Mouse (Mus musculus) liver, embryonic 14.5 days (tissue): ENCODE data around the gene Gm10974. TPM values are rescaled to one million over a fixed set of nuclear protein-coding genes. Genes with fewer than 3 reads are reported as not detected.

Experiments
- ATAC-seq: fragments of 200-750 bp; cut with Nextera tagmentation; 2 replicates; pipeline ENCODE4 v1.8.0; 2017; ENCODE audit warnings: moderate number of reproducible peaks, mild to moderate bottlenecking, moderate library complexity; ENCODE audit not compliant: insufficient read depth
- DNase-seq, 3 experiments: peaks; one replicate each; pipeline ENCODE4 v3.0.0-alpha.2; 2012 to 2013; ENCODE audit warnings: low read depth in 3 of 3, low spot score in 3 of 3
- H3K27ac ChIP-seq: fragments of 300-500 bp; sonication (generic); 2 replicates; pipeline ENCODE4 v1.5.1; 2014; ENCODE audit warnings: moderate library complexity, mild to moderate bottlenecking, control low read depth, inconsistent platforms
- H3K27me3 ChIP-seq: fragments of 300-500 bp; sonication (generic); 2 replicates; pipeline ENCODE4 v1.6.1; 2014; ENCODE audit warnings: mild to moderate bottlenecking, low read length, moderate library complexity; ENCODE audit not compliant: control insufficient read depth, insufficient read depth
- H3K36me3 ChIP-seq: fragments of 300-500 bp; sonication (generic); replicated peaks from 2 replicates; pipeline ENCODE4 v1.6.1; 2014; ENCODE audit warnings: low read depth; ENCODE audit not compliant: control insufficient read depth, insufficient read depth
- H3K4me1 ChIP-seq, 2 experiments: fragments of 200-500 bp in 1 of 2; fragments of 300-500 bp in 1 of 2; sonication (generic) in 1 of 2; replicated peaks; 2 replicates each; pipeline ENCODE4 v1.6.1; 2012 to 2014; ENCODE audit warnings: antibody characterized with exemption in 1 of 2, inconsistent platforms in 1 of 2, low read length in 1 of 2; ENCODE audit not compliant: control insufficient read depth in 2 of 2, insufficient read depth in 2 of 2
- H3K4me2 ChIP-seq: fragments of 300-500 bp; sonication (generic); 2 replicates; pipeline ENCODE4 v1.6.1; 2014; ENCODE audit warnings: low read depth, mild to moderate bottlenecking, control low read depth, moderate library complexity
- H3K4me3 ChIP-seq, 2 experiments: fragments of 200-500 bp in 1 of 2; fragments of 300-500 bp in 1 of 2; sonication (generic) in 1 of 2; 2 replicates each; pipeline ENCODE4 v1.5.1; 2012 to 2014; ENCODE audit warnings: low read depth in 2 of 2, low read length in 2 of 2, mild to moderate bottlenecking in 2 of 2, control low read depth in 1 of 2, inconsistent platforms in 1 of 2, moderate library complexity in 1 of 2; ENCODE audit not compliant: insufficient read depth in 1 of 2
- H3K9ac ChIP-seq: fragments of 300-500 bp; sonication (generic); replicated peaks from 2 replicates; pipeline ENCODE4 v1.6.1; 2014; ENCODE audit warnings: mild to moderate bottlenecking, control low read depth, moderate library complexity
- H3K9me3 ChIP-seq: fragments of 300-500 bp; sonication (generic); 2 replicates; pipeline ENCODE4 v1.6.1; 2016; ENCODE audit warnings: low read length, mixed read lengths; ENCODE audit not compliant: control insufficient read depth
- CTCF ChIP-seq: IDR thresholded peaks from 2 replicates; pipeline ENCODE4 v1.5.1; 2016; ENCODE audit warnings: antibody characterized with exemption, low read depth, control low read depth
- EP300 ChIP-seq: IDR thresholded peaks from 2 replicates; pipeline ENCODE4 v1.6.1; 2016; ENCODE audit warnings: antibody characterized with exemption, low read depth
- WGBS: fragments of 180-500 bp; shearing (Covaris S2); extraction: QIAGEN DNeasy Blood & Tissue Kit; methylation state at CpG from one replicate; pipeline ENCODE4 v1.1.7; 2014; ENCODE audit not compliant: insufficient replicate concordance; 5-methylcytosine and 5-hydroxymethylcytosine counted together
- polyA plus RNA-seq, 2 experiments: library from polyadenylated mRNA; depleted of rRNA in 1 of 2; stranded (reverse) in 1 of 2; unstranded in 1 of 2; fragments of >200 nt; fragmentation: Nextera tagmentation in 1 of 2; extraction: Ambion mirVana in 1 of 2; gene quantifications; 2 replicates each; pipeline versions ENCODE4 v1.2.1 to v1.2.3; 2012 to 2014

The Gm10974 gene
- polyA plus RNA-seq, 2 experiments: not detected

DNA sequence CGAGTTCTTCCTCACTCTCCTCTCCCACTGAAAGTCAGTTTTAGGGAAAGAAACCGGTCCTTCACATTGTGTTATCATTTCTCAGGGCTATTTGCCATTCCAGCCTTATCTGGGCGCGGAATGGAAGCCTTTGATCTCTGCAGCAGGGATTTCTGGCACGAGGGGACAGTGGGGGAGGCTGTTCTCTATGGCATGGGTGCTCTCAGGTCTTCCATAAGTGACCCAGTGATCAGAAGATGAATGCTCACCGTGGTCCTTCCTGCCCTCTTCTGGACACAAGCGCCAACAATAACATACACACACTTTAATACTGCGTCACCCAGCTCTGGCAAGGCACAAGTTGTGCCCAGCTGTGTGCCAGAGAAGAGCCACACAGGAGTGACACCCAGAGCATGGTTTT lies 41.3 kb downstream of the Gm10974 start:
- WGBS: 56% methylated on average over 8 of the region's 8 CpGs
- H3K36me3 ChIP-seq: no peaks in the 10 kb centered on the region
- no peak overlapping the region for H3K9ac ChIP-seq
- DNase-seq: no peak
- H3K4me1 ChIP-seq: peaks cover 0 to 5% of the 10 kb centered on the region in 2 experiments; a peak in 2 of 4 replicates
- no peak for TF ChIP-seq EP300
- TF ChIP-seq CTCF: no peak
- H3K4me2 ChIP-seq: no peak overlapping the region
- H3K27me3 ChIP-seq: no peaks in the 10 kb centered on the region
- ATAC-seq: no peak
- no peaks in the 10 kb centered on the region for H3K9me3 ChIP-seq
- H3K4me3 ChIP-seq: no peak overlapping the region
- no peak overlapping the region for H3K27ac ChIP-seq

DNA sequence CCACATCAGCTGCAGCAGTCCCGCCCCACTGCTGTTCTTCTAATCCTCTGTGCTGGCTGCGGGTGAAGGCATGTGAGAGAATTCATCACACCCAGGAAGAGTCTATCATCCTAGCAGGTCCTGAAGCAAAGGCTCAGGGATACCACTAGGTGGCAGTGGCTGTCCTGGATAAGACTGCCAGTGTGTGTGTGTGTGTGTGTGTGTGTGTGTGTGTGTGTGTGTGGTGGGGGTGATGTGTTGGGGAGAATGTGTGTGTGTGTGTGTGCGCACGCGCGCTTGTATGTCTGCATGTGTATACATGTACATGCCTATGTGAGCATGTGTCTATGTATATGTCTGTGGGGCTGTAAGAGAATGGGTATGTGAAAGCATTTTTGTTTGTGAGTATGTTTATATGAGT lies 43.7 kb downstream of the Gm10974 start:
- ATAC-seq (no peak), DNase-seq (no peak)
- Histone ChIP-seq H3K4me3 (no peak overlapping the region), H3K4me1 (peaks cover 0 to 5% of the 10 kb centered on the region in 2 experiments; a peak in 2 of 4 replicates), H3K9me3 (no peaks in the 10 kb centered on the region), H3K4me2 (no peak overlapping the region), H3K36me3 (no peaks in the 10 kb centered on the region), H3K27ac (no peak overlapping the region), H3K27me3 (no peaks in the 10 kb centered on the region), H3K9ac (no peak overlapping the region)
- peak; percentile 81 for TF ChIP-seq CTCF
- no peak for TF ChIP-seq EP300
- WGBS: 67% methylated on average over 6 of the region's 6 CpGs

- no peak for ATAC-seq
- H3K27ac ChIP-seq: no peak overlapping the region
- no peak overlapping the region for H3K4me2 ChIP-seq
- no peak overlapping the region for H3K4me3 ChIP-seq
- TF ChIP-seq EP300 (no peak), CTCF (no peak)
- H3K36me3 ChIP-seq: no peaks in the 10 kb centered on the region
- no peaks in the 10 kb centered on the region for H3K27me3 ChIP-seq
- no peak for DNase-seq
- 69% methylated on average over 7 of the region's 7 CpGs for WGBS
- H3K9ac ChIP-seq: no peak overlapping the region
- no peaks in the 10 kb centered on the region for H3K4me1 ChIP-seq
- H3K9me3 ChIP-seq: no peaks in the 10 kb centered on the region
These were observed 47.4 kb downstream of the Gm10974 start for GRCm38 (mm10) chr7:66413093-66413492.

GRCm38 (mm10) chr7:66416829-66417228 lies 51.1 kb downstream of the Gm10974 start:
- no peak for ATAC-seq
- no peak overlapping the region for H3K4me3 ChIP-seq
- H3K27ac ChIP-seq: no peak overlapping the region
- no peaks in the 10 kb centered on the region for H3K9me3 ChIP-seq
- no peak for DNase-seq
- TF ChIP-seq EP300: no peak
- H3K36me3 ChIP-seq: no peaks in the 10 kb centered on the region
- no peak overlapping the region for H3K9ac ChIP-seq
- no peaks in the 10 kb centered on the region for H3K4me1 ChIP-seq
- no peaks in the 10 kb centered on the region for H3K27me3 ChIP-seq
- H3K4me2 ChIP-seq: no peak overlapping the region
- 58% methylated on average over 4 of the region's 4 CpGs for WGBS

DNA sequence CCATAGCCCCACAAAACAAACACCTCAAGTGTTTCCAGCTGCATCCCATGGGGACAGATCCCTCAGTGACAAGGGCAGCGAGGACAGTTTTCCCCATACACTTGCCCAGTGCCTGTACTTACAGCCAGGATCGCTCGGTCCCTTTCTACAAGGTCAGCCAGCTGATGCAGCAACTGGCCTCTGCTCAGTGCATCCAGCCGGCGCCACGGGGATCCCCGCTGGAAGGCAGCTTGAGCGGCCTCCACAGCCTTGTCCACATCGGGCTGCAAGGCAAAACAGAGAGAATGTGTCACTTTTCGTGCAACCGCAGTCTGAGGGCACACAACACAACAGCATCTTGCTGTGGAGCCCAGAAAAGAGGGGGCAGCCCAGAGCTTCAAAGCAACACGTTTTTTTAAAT lies 53.3 kb downstream of the Gm10974 start:
- no peak for TF ChIP-seq CTCF
- TF ChIP-seq EP300: no peak
- DNase-seq: no peak
- H3K4me3 ChIP-seq: no peak overlapping the region
- no peak overlapping the region for H3K9ac ChIP-seq
- H3K27me3 ChIP-seq: no peaks in the 10 kb centered on the region; the same call in 1 of the 2 replicates
- H3K9me3 ChIP-seq: no peaks in the 10 kb centered on the region
- no peaks in the 10 kb centered on the region for H3K4me1 ChIP-seq
- H3K27ac ChIP-seq: no peak overlapping the region
- WGBS: 52% methylated on average over 12 of the region's 12 CpGs
- no peak overlapping the region for H3K4me2 ChIP-seq
- H3K36me3 ChIP-seq: no peaks in the 10 kb centered on the region
- no peak for ATAC-seq
